Mouse (Mus musculus): ENCODE results near the gene Ggcx. TPM values are rescaled to one million over a fixed set of nuclear protein-coding genes. Genes with fewer than 3 reads are reported as not detected.

Gene Ggcx
- total RNA-seq, 2 experiments from 2014 or later: 21.7 to 27.0 TPM

DNA sequence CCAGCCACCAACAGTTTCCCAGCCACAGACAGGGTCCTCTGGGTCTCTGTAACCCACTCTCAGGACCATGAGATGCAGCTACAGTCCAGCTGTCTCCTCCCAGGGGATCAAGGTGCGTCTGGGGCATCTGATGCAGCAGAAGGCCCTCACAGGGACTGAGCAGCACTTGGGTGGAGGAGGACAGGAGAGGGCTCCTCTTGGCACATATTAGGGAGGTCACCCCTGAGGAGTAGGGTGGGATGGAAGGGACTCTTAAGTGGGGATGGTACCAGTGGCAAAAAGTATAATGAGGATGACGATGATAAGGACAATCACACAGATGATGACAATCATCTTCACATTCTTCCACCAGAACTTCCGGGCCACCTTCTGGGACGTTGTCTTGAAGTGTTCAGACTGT lies 28.9 kb upstream of the Ggcx start:
- intact Hi-C loops (cut with DNase I): no loop called here
- no peak for DNase-seq (ENCODE audit: low spot score in 2 of 2)

DNA sequence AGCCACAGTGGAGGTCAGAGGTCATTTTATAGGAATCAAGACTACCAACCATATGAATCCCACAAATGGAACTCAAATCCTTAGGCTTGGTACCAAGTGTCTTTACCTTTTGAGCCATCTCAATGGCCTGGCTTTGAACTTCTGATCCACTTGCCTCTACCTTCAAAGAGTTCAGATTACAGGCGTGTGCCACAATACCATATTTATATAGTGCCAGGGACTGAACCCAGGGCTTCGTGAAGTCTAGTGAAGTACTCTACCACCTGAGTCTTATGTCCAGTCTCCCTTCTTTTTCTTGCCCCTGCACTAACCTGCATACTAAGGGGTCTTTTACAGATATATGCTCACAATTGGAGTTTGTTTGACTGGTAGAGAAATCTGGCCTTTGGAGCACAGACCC lies 27.5 kb upstream of the Ggcx start:
- intact Hi-C loops (cut with DNase I): no loop called here
- no peak for DNase-seq (ENCODE audit: low spot score in 2 of 2)

DNA sequence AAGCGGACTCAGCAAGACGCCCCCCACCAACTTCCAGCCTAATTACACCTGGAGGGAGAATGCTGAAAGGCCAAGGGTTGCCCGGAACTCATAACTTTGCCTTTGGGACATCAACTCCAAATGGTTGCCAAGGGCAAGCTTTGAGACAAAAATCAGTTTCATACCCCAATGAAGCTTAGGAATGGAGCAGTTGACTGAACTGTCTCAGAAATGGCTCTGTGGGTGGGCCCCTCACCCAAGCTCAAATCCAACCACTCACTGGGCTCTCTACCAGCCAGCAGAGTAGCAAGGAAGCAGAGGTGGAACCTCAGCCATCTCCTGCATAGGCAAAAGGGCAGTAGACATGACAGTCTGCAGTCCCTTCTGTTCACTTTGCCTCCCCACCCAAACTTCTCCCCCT lies 26.3 kb upstream of the Ggcx start:
- DNase-seq (ENCODE audit: low spot score in 2 of 2): no peak
- intact Hi-C loops (cut with DNase I): no loop called here

DNA sequence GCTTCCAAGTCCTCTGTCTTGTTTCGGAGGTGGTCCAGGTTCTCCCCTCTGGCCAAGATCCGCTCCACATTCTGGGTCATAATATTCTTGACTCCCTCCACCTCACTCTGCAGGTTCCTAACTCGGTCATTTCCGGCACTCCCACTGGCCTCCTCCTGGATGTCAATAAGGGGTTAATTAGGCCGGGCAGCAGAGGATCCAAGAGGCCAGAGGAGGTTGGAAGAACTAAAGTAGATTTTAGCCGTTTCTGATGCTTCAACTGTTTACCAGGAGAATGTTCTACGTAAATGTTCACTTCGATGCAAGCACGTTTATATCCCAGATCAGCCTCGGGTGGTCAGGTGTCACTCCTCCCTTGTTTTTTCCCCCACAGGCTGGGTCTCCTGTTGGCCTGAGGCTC lies 25.8 kb upstream of the Ggcx start:
- intact Hi-C loops (cut with DNase I): no loop called here

DNA sequence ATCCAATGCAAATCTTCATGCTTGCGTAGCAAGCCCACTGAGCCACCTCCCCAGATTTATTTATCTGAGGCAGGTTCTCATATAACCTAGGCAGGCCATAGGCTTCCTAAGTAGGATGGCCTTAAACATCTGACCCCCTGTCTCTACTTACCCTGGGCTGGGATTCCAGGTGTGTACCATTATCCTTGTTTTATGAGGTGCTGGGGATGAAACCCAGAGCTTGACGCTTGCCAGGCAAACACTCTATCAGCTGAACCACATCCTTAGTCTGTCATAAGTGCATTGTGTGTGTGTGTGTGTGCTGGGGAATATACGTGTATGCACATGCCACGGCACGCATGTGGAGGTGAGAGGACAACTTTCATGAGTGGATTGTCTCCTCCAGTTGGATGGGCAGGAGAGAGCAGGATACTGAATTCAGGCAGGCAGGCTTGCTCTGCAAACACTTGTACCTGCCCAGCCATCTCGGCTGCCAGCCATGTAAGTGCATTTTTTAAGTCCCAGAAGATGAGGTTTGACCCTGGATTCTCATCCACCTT lies 25.2 kb upstream of the Ggcx start:
- no peak for DNase-seq (ENCODE audit: low spot score in 2 of 2)
- intact Hi-C loops (cut with DNase I): no loop called here

More for the DNA sequence above, 25.8 kb upstream of the Ggcx start:
- no peak for DNase-seq (ENCODE audit: low spot score in 2 of 2)

DNA sequence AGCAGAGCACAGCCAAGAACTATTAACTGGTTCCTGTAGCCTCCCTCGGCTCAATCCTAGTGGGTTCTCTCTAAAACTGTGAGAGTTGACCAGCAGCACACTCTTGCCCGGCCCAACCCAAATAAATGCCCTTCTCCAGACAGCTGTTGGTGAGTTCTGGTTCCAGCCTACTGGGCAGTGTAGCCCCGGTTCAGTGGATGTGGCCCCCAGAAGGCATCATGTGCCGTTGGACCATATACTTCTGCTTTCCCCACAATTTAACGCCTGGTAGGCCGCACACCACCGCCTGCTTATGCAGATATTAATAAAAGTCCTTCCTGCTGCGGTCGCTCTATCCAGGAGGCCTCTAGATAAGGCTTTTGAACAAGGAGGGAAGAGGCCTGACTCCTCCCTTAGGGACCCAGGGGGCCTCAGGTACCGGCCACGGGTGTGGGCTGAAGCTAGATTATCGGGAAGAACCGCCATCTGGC lies 24.6 kb upstream of the Ggcx start:
- intact Hi-C loops (cut with DNase I): no loop called here
- DNase-seq (ENCODE audit: low spot score in 2 of 2): no peak

DNA sequence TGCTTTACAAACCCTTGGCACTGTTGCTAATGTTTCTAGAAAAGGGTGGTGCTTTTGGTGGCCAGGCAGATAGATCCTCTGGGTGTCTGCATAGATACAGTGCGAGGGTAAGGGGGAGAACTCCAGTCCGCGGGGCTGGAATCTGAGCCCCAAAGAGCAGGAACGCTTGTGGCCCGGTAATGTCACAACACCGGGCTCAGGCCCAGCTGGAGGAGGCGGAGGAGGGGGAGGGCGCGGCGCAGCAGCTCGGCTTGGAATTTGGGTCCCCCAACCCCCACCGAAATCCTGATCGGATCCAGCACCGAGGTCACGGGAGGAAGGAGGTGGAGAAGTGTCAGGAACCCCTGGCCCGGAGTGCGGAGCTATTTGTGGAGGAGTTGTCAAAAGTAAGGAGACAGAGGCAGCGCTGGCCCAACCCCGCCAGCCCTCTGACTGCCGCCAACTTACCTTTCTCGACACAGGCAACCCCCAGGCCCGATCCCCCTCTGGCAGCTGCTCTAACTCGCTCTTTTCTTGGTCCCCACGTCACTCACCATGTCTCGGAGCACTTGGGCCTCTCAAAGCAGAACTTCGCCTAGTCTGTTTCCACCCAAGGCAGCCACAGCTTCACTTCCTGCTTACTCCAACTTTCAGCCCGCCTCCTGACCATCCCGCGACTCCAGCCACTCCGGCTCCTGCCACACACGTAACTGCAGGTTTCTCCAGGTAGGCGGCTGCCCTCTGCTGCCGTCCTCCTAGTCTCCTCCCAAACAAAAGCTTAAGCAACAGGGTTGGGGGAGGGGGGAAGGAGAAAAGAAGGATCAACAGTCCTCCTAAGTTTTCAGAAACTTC lies 24.0 kb upstream of the Ggcx start, which contains the start of gene Vamp8:
Vamp8 (minus strand) TSS at position 763 of the 831 bp plus-strand sequence.
- intact Hi-C loops (cut with DNase I): no loop called here
- peak in 1 of 2 experiments; percentile 39 for DNase-seq (ENCODE audit: low spot score in 2 of 2)

DNA sequence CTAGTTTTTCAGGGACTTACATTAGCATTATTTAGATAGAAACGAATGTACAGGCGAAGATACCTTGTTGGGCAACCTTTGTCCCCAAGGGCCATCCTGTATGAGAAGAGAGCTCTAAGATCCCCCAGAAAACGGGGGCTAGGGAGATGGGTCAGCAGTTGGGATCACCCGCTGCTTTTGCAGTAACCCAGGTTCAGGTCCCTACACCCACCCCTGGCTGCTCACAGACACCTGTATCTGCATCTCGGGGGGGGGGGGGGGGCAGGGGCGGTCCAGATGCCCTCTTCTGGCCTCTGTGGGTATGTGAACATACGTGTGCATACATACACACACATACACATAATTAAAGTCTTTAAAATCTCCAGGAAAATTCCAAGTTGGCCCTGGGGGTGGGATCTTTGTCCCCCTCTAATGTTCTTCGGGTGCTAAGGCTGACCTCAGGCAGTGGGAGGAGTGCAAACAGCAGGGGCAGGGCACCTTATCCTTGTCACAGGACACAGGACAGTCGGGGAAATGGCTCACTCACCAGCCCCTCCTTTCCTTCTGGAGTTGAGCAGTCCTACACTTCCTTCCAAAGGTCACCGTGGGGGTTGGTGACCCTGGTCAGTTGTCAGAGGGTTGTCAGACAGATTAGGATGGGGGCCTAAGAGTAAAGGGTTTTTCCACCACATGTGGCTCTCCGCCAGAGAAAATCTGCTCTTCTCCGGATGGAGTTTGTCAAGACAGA lies 23.1 kb upstream of the Ggcx start:
- intact Hi-C loops (cut with DNase I): no loop called here
- DNase-seq (ENCODE audit: low spot score in 2 of 2): no peak

DNA sequence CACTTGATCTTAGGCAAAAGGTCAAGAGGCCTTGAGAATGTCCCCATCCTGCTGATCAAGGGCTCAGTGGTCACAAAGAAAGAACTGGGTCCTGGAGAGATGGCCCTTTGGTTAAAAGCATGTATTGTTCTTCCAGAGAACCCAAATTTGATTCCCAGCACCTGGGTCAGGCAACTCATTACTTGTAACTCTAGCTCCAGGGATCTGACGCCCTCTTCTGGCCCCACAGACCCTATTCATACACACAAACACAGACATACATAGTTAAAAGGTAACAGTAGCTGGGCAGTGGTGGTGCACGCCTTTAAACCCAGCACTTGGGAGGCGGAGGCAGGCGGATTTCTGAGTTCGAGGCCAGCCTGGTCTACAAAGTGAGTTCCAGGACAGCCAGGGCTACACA lies 21.8 kb upstream of the Ggcx start:
- DNase-seq (ENCODE audit: low spot score in 2 of 2): no peak
- intact Hi-C loops (cut with DNase I): no loop called here

DNA sequence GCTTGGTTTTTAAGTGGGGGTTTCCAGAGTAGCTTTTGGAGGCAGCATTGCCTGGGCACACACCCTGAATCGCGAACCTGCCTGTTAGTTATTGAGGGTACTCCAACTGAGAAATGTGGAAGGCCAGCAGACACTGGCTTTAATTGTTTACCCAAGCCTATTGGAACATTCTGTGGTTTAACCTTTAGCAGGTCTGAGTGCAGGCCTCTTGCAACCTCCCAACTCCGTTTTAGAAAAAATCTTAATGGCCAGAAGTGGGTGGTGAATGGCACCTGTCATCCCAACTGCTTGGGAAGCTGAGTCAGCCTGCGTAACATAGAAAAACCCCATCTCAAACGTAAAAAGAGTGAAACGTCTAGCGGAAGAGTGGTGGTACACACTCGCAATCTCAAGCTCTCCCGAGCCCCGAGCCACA lies 17.3 kb upstream of the Ggcx start:
- intact Hi-C loops (cut with DNase I): no loop called here
- no peak for DNase-seq (ENCODE audit: low spot score in 2 of 2)

DNA sequence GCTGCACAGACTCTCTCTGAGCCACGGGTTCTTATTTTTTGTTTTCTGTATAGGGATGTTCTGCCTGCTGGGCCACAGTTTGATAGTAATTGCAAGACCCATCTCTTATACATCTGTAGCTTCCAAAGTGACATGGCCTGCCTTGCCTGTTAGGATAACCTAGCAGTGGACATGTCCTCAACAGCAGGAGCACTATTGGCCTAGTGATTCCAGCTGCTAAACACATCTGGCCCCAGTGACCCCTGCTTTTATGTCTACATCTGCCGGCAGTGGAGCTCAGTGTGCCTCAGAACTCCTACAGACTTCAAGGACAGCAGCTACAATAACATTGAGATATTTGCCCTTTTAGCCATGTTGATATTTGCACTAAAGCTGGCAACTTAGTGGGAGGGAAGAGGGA lies 14.1 kb upstream of the Ggcx start:
- DNase-seq (ENCODE audit: low spot score in 2 of 2): no peak
- intact Hi-C loops (cut with DNase I): no loop called here

DNA sequence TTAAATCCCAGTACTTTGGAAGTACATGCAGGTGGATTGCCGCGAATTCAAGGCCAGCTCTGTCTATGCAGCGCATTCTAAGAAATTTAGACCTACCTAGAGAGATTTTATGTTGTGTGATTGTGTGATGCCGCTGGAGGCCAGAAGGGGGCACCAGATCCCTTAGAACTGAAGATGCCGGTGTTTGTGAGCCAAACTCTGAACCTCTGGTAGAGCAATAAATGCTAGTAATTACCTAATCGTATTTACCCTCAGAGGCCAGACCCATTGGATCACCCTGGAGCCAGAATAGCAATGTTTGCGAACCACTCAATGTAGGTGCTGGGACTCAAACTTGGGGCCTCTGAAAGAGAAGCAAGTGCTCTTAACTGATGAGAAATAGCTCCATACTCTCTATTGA lies 12.2 kb upstream of the Ggcx start:
- peak; percentile 46 to 63 for DNase-seq (ENCODE audit: low spot score in 2 of 2)
- intact Hi-C loops (cut with DNase I): no loop called here

DNA sequence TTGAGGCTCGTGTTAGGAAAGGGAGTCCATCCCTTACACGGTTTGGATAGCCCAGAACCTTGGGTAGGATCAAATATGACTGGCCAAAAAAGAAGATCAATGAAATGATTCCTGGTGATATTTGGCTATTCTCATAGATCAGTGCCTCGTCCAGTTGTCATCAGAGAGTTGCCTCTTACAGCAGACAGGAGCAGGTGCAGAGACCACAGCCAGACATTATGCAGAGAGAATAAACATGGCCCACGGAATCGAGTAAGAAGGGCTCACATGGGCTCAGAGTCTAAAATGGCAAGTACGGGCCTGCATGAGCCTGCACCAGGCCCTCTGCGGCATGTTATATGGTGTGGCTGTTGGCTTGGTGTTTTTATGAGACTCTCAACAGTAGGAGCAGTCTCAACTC lies 8.8 kb upstream of the Ggcx start:
- intact Hi-C loops (cut with DNase I): loop anchor here (5.0 kb wide), 1 partner anchor 38 kb away; the partner anchor contains the start of gene Rnf181

DNA sequence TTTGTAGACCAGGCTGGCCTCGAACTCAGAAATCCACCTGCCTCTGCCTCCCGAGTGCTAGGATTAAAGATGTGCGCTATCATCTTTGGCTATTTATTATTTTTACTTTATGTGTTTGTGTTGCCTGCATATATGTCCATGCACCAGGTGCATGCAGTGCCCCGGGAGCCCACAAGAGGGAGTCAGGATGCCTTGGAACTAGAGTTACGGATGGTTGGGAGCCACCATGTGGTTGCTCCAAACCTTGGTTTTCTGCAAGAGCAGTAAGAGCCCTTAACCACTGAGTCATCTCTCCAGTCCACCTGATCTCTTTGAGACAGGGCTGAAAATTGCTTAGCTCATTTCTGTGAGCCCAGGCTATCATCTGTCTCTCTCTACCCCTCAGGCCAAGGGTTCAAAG lies 7.0 kb upstream of the Ggcx start:
- peak; percentile 74 for DNase-seq (ENCODE audit: low spot score in 2 of 2)
- intact Hi-C loops (cut with DNase I): loop anchor here (5.0 kb wide), 1 partner anchor 40 kb away; the partner anchor contains the start of gene Rnf181

More for the DNA sequence above, 8.8 kb upstream of the Ggcx start:
- DNase-seq (ENCODE audit: low spot score in 2 of 2): no peak

DNA sequence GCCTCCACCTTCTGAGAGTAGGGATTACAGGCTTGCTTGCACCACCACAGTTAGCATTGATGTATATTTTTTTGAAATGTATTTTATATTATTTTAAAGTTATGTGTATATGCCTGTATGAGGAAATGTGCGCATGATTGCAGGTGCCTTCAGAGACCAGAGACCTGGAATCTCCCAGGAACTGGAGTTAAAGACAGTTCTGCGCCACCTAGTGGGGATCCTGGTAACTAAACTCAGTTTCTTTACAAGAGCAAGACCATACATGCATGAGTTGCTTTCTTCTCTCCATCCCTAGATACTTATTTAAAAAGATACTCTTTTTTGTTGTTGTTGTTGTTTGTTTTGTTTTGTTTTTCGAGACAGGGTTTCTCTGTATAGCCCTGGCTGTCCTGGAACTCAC lies 4.5 kb upstream of the Ggcx start:
- DNase-seq (ENCODE audit: low spot score in 2 of 2): peak in 1 of 2 experiments; percentile 57
- intact Hi-C loops (cut with DNase I): loop anchor here (5.0 kb wide), 1 partner anchor 42 kb away; the partner anchor contains the start of gene Rnf181

DNA sequence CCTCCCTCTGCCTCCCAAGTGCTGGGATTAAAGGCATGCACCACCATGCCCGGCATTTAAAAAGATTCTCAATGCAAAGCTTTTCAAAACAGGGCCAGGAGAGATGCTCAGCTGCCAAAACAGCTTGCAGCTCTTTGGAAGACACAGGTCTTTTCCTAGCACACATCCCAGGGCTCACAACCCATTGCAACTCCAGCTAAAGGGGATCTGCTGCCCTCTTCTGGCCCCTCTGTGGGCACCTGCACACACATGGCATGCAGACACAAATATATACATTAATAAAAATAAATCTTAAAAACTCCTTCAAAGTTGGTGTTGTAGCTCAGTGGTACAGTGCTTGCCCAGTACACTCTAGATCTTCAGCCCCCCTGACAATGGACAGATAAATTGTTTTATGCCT lies 4.1 kb upstream of the Ggcx start:
- intact Hi-C loops (cut with DNase I): no loop called here
- no peak for DNase-seq (ENCODE audit: low spot score in 2 of 2)

DNA sequence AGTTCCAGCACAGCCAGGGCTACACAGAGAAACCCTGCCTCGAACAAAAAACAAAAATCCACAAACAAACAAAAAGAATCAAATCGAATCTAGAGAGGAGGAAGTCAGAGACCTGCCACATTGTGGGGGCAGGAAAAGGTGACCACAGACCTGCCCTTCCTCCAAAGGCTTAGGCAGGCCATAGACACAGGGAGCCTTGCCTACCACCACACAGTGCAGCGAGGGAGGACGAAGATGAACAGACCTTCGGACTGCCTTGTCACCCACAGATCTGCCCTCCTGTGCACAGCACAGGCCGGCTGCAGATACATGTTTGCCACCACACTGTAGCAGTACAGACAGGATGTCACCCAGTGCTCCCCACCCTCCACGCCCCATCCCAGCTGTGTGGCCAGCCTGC lies 3.6 kb upstream of the Ggcx start:
- no peak for DNase-seq (ENCODE audit: low spot score in 2 of 2)
- intact Hi-C loops (cut with DNase I): no loop called here

DNA sequence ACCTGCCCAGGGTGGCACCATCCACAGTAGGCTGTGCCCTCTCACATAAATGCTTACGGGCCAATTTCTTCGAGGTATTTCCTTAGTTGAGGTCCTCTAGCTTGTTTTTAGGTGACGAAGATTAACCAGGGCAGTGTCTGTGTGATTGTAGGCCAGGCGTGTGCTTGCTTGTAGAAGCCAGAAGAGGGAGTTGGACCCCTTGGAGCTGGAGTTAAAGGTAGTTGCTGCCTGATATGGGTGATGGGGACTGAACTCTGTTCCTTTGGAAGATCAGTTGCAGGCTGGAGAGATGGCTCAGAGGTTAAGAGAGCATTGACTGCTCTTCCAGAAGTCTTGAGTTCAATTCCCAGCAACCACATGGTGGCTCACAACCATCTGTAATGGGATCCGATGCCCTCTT lies 1.1 kb downstream of the Ggcx start:
- intact Hi-C loops (cut with DNase I): no loop called here
- DNase-seq (ENCODE audit: low spot score in 2 of 2): no peak

DNA sequence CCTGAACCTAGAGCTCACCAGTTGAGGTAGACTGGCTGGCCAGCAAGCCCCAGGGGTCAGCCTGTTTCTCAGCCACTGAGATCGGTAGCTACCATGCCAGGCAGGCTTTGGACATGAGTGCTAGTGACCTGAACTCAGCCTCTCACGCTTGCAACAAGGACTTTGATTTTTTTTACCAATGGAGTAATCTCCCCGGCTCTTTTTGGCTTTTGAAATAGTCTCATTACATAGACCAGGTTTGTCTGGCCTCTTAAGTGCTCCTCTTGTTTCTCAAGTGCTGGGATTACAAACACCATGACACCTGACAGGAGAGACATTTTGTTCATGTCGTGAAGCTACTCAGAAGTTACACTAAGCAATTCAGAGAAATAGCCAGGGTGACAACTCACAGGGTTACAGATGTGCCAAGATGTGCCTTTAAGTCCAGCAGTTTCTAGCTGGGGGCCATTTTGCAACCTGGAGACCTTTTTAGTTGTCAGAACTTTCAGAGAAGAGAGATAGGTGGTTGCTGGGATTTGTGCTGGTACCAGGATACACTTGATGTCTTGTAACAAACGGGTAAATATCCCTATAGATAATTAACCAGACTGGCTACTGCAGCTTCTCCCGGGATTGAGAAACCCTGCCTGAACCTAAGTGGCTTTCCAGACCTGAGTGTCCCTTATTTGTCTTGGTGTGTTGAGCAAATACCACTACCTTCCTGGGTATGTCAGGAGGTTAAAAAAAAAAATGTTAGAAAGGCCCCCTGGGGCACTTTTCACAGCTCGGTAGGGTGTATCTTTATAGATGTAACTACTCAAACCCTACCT lies 2.1 kb downstream of the Ggcx start:
- DNase-seq (ENCODE audit: low spot score in 2 of 2): no peak
- intact Hi-C loops (cut with DNase I): no loop called here

DNA sequence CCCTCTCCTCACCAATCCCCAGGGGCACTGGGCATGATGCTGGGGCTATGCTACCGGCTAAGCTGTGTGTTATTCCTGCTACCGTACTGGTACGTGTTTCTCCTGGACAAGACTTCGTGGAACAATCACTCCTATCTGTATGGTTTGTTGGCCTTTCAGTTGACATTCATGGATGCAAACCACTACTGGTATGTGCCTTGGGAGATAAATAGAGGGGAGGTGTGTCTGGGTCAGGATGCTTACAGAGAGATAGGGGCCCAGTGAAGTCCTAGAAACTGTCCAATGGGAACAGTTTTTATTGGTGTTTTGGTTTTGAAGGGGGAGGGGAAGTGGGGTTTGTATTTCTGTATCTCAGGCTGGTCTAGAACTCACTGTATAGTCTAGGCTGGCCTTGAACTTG lies 4.2 kb downstream of the Ggcx start:
- intact Hi-C loops (cut with DNase I): no loop called here
- no peak for DNase-seq (ENCODE audit: low spot score in 2 of 2)
